Mouse (Mus musculus): Measurements from ENCODE around the gene Larp7.

GRCm38 (mm10) chr3:127498197-127498741, 54.9 kb downstream of the Larp7 start:
- TF ChIP-seq CTCF (IDR thresholded peaks at IDR 0.05; ENCODE audit: low read depth, low read length) (no peak), GATA2 (IDR thresholded peaks at IDR 0.05; ENCODE audit: borderline replicate concordance, low read depth, low read length) (no peak), GATA1 (IDR thresholded peaks at IDR 0.05; ENCODE audit: borderline replicate concordance, low read length) (no peak), POLR2AphosphoS5 (IDR thresholded peaks at IDR 0.05; ENCODE audit: insufficient replicate concordance, low read depth, low read length) (no peak), TAL1 (conservative IDR thresholded peaks at IDR 0.05; ENCODE audit: low read depth, low read length) (no peak)
